Mouse (Mus musculus): ENCODE measurements around the gene Rdh19.
"Not testable (repeated sequence)": the region's sequence is repeated elsewhere in the genome, so short reads cannot be mapped to it uniquely, and the experiment has no call there.

Rdh19 gene

GRCm38 (mm10) chr10:127879155-127879688 is 29.5 kb downstream of the Rdh19 start:
- no peak for DNase-seq (ENCODE audit: low spot score)

- DNase-seq (ENCODE audit: low spot score), result no peak
Observed at GRCm38 (mm10) chr10:127881041-127881440, 31.3 kb downstream of the Rdh19 start.

- no peak for DNase-seq (ENCODE audit: low spot score)
Observed at GRCm38 (mm10) chr10:127886551-127886950, 36.8 kb downstream of the Rdh19 start.

- no peak for DNase-seq (ENCODE audit: low spot score)
Observed at GRCm38 (mm10) chr10:127886971-127887370, 37.2 kb downstream of the Rdh19 start.

- DNase-seq (ENCODE audit: low spot score), result no peak
Observed at GRCm38 (mm10) chr10:127888605-127889004, 38.9 kb downstream of the Rdh19 start, which contains the start of gene Rdh7. Rdh7 (minus strand) TSS chr10:127888817.

GRCm38 (mm10) chr10:127891481-127891880 is 41.8 kb downstream of the Rdh19 start:
- DNase-seq (ENCODE audit: low spot score), result no peak

GRCm38 (mm10) chr10:127893163-127894022 is 43.7 kb downstream of the Rdh19 start:
- DNase-seq (ENCODE audit: low spot score), result not testable (repeated sequence)

- DNase-seq (ENCODE audit: low spot score), result no peak
Observed at GRCm38 (mm10) chr10:127896705-127897104, 47.0 kb downstream of the Rdh19 start.

- DNase-seq (ENCODE audit: low spot score), result no peak
Observed at GRCm38 (mm10) chr10:127897506-127897905, 47.8 kb downstream of the Rdh19 start.

GRCm38 (mm10) chr10:127898218-127898617 is 48.5 kb downstream of the Rdh19 start, which contains the start of gene Sdr9c7:
Sdr9c7 (plus strand) TSS chr10:127898518.
- DNase-seq (ENCODE audit: low spot score), result no peak

GRCm38 (mm10) chr10:127899783-127900182 is 50.1 kb downstream of the Rdh19 start:
- DNase-seq (ENCODE audit: low spot score), result no peak

GRCm38 (mm10) chr10:127901751-127902150 is 52.0 kb downstream of the Rdh19 start:
- no peak for DNase-seq (ENCODE audit: low spot score)

GRCm38 (mm10) chr10:127903116-127903515 is 53.4 kb downstream of the Rdh19 start:
- DNase-seq (ENCODE audit: low spot score), result no peak

GRCm38 (mm10) chr10:127904718-127905446 is 55.2 kb downstream of the Rdh19 start:
- DNase-seq (ENCODE audit: low spot score), result no peak

GRCm38 (mm10) chr10:127906138-127906537 is 56.4 kb downstream of the Rdh19 start:
- no peak for DNase-seq (ENCODE audit: low spot score)

GRCm38 (mm10) chr10:127907386-127907951 is 57.7 kb downstream of the Rdh19 start:
- DNase-seq (ENCODE audit: low spot score), result no peak

All from spleen, adult 12 weeks (tissue).